Mouse (Mus musculus): ENCODE data around the gene Ascc3.

GRCm38 (mm10) chr10:50586556-50586955, 5.9 kb upstream of the Ascc3 start:
- TF ChIP-seq GATA1 (IDR thresholded peaks at IDR 0.05; ENCODE audit: borderline replicate concordance, low read length) (no peak), FLI1 (IDR thresholded peaks at IDR 0.05; ENCODE audit: low read length) (no peak)
